Mouse (Mus musculus) heart, postnatal 0 days (tissue): ENCODE results near the gene Zbtb16.

Experiments
- CTCF ChIP-seq: IDR thresholded peaks from 2 replicates; pipeline ENCODE4 v1.5.1; 2016; ENCODE audit warnings: antibody characterized with exemption, control low read depth, low read depth
- EP300 ChIP-seq: IDR thresholded peaks from 2 replicates; pipeline ENCODE4 v1.6.1; 2016; ENCODE audit warnings: antibody characterized with exemption, low read depth

DNA sequence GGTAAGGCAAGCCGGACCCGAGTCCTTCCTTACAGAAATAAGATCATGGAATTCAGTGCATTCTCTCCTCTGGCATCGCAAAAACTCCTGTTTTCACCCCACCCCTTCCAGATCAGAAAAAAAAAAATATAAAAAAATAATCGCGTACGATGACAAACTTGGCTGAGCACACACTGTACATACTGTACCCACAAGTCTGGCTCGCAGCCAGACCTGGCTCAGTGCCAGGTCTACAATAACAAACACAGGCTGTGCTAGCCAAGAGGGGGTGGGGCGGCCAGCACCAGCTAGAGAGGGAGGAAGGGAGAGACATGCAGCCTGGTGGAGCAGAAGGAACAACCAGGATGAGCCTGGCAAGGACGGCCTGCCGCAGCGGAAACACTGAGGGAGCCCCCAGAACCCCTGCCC is 95.9 kb downstream of the Zbtb16 start:
- TF ChIP-seq EP300 (peak; percentile 100), CTCF (no peak)
